ENCODE assay signal across 21 mouse cellular contexts in the genomic region with DNA sequence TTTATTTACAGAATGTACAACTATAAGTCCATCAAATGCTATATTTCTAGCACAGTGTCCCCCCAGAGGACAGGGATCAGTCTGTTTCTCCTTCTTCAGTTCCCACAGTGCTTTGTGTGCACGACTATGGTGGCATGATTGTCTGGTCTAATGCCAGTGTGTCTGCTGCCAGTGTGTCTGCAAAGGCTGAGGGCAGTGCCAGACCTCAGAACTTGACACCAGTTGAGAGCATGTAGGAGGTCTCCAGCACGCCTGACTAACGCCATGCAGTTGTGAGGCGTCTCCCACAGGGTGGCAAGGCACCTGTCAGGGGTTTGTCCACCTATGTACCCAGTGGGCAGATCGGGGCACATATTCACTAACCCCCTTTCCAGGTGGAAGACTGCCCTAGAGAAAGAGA. TPM values are rescaled to one million over a fixed set of nuclear protein-coding genes. Genes with fewer than 3 reads are reported as not detected.
DNase-seq lines count a peak whose midpoint lies in the region; ATAC-seq and TF ChIP-seq lines count a peak whose summit lies in the region.
"Had no signal": no experiment of that assay in that cellular context is flagged by ENCODE, and none has a peak within 500 bp of the region (broad histone marks: within the 10 kb centered on the region; RNA-seq: fewer than 3 reads in every experiment).

No protein-coding gene starts in this region.

- peak in 1 of 2 experiments; percentile 36 for DNase-seq in heart, adult 2 months
- no peak for DNase-seq in heart, postnatal 25 days (ENCODE audit: low spot score)
- DNase-seq in kidney, postnatal 0 days (ENCODE audit: low spot score) = no peak
- DNase-seq in kidney, adult 8-10 months = no peak
- DNase-seq in left cerebral cortex, adult 9 months (ENCODE audit: low spot score in 2 of 2) = no peak
- DNase-seq in right cerebral cortex, adult 2 months (ENCODE audit: low spot score in 2 of 2) = no peak
- DNase-seq: adrenal gland, postnatal 25 days; cerebellum, adult 11-12 months; cerebellum, postnatal 36 days; kidney, adult 11 months; kidney, postnatal 14 days; lung, adult 18-20 months; lung, postnatal 14 days; right cerebral cortex, postnatal 25 days; thymus, postnatal 4 days had no signal

- WGBS in forebrain, embryonic 15.5 days = 75% methylated on average over 5 of the region's 5 CpGs
- WGBS in forebrain, embryonic 12.5 days = 91% methylated on average over 5 of the region's 5 CpGs
- WGBS in heart, adult 2 months = 65% methylated on average over 5 of the region's 5 CpGs
- 64% methylated on average over 5 of the region's 5 CpGs for WGBS in kidney, postnatal 0 days

- 0 out of 2 replicates have a peak, but pooled peaks have one; percentile 22 for TF ChIP-seq EP300 in heart, adult 2 months (IDR thresholded peaks at IDR 0.05; ENCODE audit: insufficient read depth, low read depth, low read length)

- no peak for TF ChIP-seq CTCF in heart, adult 2 months (IDR thresholded peaks at IDR 0.05)
- no peak for TF ChIP-seq CTCF in kidney, postnatal 0 days (IDR thresholded peaks at IDR 0.05; ENCODE audit: low read depth)

- no peak overlapping the region for H3K4me2 ChIP-seq in forebrain, embryonic 15.5 days (replicated peaks)
- no peak overlapping the region for H3K4me2 ChIP-seq in forebrain, embryonic 12.5 days
- H3K4me2 ChIP-seq in kidney, postnatal 0 days (ENCODE audit: low read length) = no peak overlapping the region
- H3K4me2 ChIP-seq: embryonic facial prominence, embryonic 15.5 days; neural tube, embryonic 15.5 days had no signal

- intact Hi-C loops in heart, adult 2 months (cut with DNase I) = no loop called here
- intact Hi-C loops in heart, postnatal 25 days (cut with DNase I) = no loop called here

- peaks cover 38% of the 10 kb centered on the region for H3K36me3 ChIP-seq in forebrain, embryonic 15.5 days
- peaks cover 67% of the 10 kb centered on the region for H3K36me3 ChIP-seq in forebrain, embryonic 12.5 days (replicated peaks)
- no peaks in the 10 kb centered on the region for H3K36me3 ChIP-seq in heart, adult 2 months (ENCODE audit: control insufficient read depth, insufficient read depth, low read length)
- H3K36me3 ChIP-seq in kidney, postnatal 0 days (ENCODE audit: insufficient read depth, low read length) = peaks cover 33% of the 10 kb centered on the region

- no peak; the same call in 1 of the 2 replicates for TF ChIP-seq POLR2A in heart, adult 2 months (IDR thresholded peaks at IDR 0.05; ENCODE audit: insufficient read depth, low read depth, low read length)

- H3K9me3 ChIP-seq in forebrain, embryonic 15.5 days = no peaks in the 10 kb centered on the region
- H3K9me3 ChIP-seq in forebrain, embryonic 12.5 days = no peaks in the 10 kb centered on the region
- H3K9me3 ChIP-seq in kidney, postnatal 0 days (replicated peaks; ENCODE audit: low read length) = no peaks in the 10 kb centered on the region
- H3K9me3 ChIP-seq: embryonic facial prominence, embryonic 15.5 days; forebrain, embryonic 10.5 days; limb, embryonic 10.5 days; neural tube, embryonic 15.5 days had no signal

- H3K27ac ChIP-seq in forebrain, embryonic 15.5 days (replicated peaks) = no peak overlapping the region
- H3K27ac ChIP-seq in forebrain, embryonic 12.5 days = no peak overlapping the region
- H3K27ac ChIP-seq in heart, adult 2 months = peak overlapping the region; percentile 47
- H3K27ac ChIP-seq in kidney, postnatal 0 days = no peak overlapping the region
- H3K27ac ChIP-seq: embryonic facial prominence, embryonic 15.5 days; forebrain, embryonic 10.5 days; limb, embryonic 10.5 days; neural tube, embryonic 15.5 days had no signal

- H3K4me1 ChIP-seq in forebrain, embryonic 15.5 days = peaks cover 9% of the 10 kb centered on the region
- no peaks in the 10 kb centered on the region for H3K4me1 ChIP-seq in forebrain, embryonic 12.5 days
- peaks cover 12% of the 10 kb centered on the region for H3K4me1 ChIP-seq in heart, adult 2 months (ENCODE audit: control insufficient read depth, insufficient read depth, low read length)
- peaks cover 12% of the 10 kb centered on the region; the same call in 1 of the 2 replicates for H3K4me1 ChIP-seq in kidney, postnatal 0 days (replicated peaks; ENCODE audit: insufficient read depth, low read length)
- H3K4me1 ChIP-seq: limb, embryonic 10.5 days had no signal

- H3K79me2 ChIP-seq in heart, adult 2 months (replicated peaks; ENCODE audit: control insufficient read depth, insufficient read depth, low read length) = no peaks in the 10 kb centered on the region

- no peaks in the 10 kb centered on the region for H3K27me3 ChIP-seq in forebrain, embryonic 15.5 days
- H3K27me3 ChIP-seq in forebrain, embryonic 12.5 days = no peaks in the 10 kb centered on the region
- no peaks in the 10 kb centered on the region for H3K27me3 ChIP-seq in heart, adult 2 months (ENCODE audit: control insufficient read depth, insufficient read depth, low read length)
- H3K27me3 ChIP-seq in kidney, postnatal 0 days (ENCODE audit: insufficient read depth, low read length) = no peaks in the 10 kb centered on the region
- H3K27me3 ChIP-seq: embryonic facial prominence, embryonic 15.5 days; neural tube, embryonic 15.5 days had no signal

- no peak overlapping the region for H3K4me3 ChIP-seq in forebrain, embryonic 15.5 days
- no peak overlapping the region for H3K4me3 ChIP-seq in forebrain, embryonic 12.5 days (replicated peaks)
- H3K4me3 ChIP-seq in heart, adult 2 months = no peak overlapping the region
- no peak overlapping the region for H3K4me3 ChIP-seq in kidney, postnatal 0 days (replicated peaks; ENCODE audit: low read depth, low read length)
- H3K4me3 ChIP-seq: embryonic facial prominence, embryonic 15.5 days; forebrain, embryonic 10.5 days; limb, embryonic 10.5 days; neural tube, embryonic 15.5 days had no signal

- H3K9ac ChIP-seq in forebrain, embryonic 15.5 days (replicated peaks) = no peak overlapping the region
- no peak overlapping the region for H3K9ac ChIP-seq in forebrain, embryonic 12.5 days
- H3K9ac ChIP-seq in heart, adult 2 months (ENCODE audit: low read depth, low read length) = no peak overlapping the region
- H3K9ac ChIP-seq in kidney, postnatal 0 days (ENCODE audit: low read depth, low read length) = no peak overlapping the region
- H3K9ac ChIP-seq: embryonic facial prominence, embryonic 15.5 days; neural tube, embryonic 15.5 days had no signal

- ATAC-seq in forebrain, embryonic 15.5 days (replicated peaks) = 0 out of 2 replicates have a peak, but pooled peaks have one; percentile 20
- ATAC-seq in forebrain, embryonic 12.5 days (ENCODE audit: low FRiP score) = no peak
- peak; percentile 44; the same call in 1 of the 2 replicates for ATAC-seq in kidney, postnatal 0 days (replicated peaks; ENCODE audit: low FRiP score, low read depth)

RNA-seq across cellular contexts. Expression of a gene that starts 17.7 kb away (rescaled TPM):
- 26.9 and 28.2 TPM in 2 replicates for polyA plus RNA-seq in forebrain, embryonic 15.5 days (2015; fragmentation: Nextera tagmentation; extraction: Ambion mirVana)
- polyA plus RNA-seq in forebrain, embryonic 12.5 days (2016; fragmentation: Nextera tagmentation; extraction: Ambion mirVana) = 31.7 and 31.8 TPM in 2 replicates
- total RNA-seq in heart, adult 2 months (2021) = 10 to 100 TPM; 23.5 to 28.2 TPM
- polyA plus RNA-seq in heart, adult 2 months (2012; rRNA removed) = 24.6 and 28.7 TPM in 2 replicates
- total RNA-seq in heart, postnatal 25 days (2021) = 10 to 100 TPM; 24.7 to 28.3 TPM
- polyA plus RNA-seq in kidney, postnatal 0 days (2015; fragmentation: Nextera tagmentation; extraction: Ambion mirVana) = 13.5 and 13.8 TPM in 2 replicates
